Mouse (Mus musculus): ENCODE data around the gene Prdm2. TPM values are rescaled to one million over a fixed set of nuclear protein-coding genes. Genes with fewer than 3 reads are reported as not detected.
A peak's percentile ranks its signal among the peaks of the same experiment; 100 is the strongest.

The Prdm2 gene
- polyA plus RNA-seq, 1 experiment: 34.9 TPM

- Histone ChIP-seq H3K9ac (ENCODE audit: low read depth, poor library complexity, severe bottlenecking) (no peak overlapping the region), H3K9me3 (replicated peaks; ENCODE audit: control insufficient read depth, insufficient read depth, low read length, poor library complexity, severe bottlenecking) (no peaks in the 10 kb centered on the region), H3K27ac (ENCODE audit: insufficient read depth, low read length) (no peak overlapping the region), H3K4me3 (ENCODE audit: low read depth, low read length) (no peak overlapping the region), H3K36me3 (ENCODE audit: control insufficient read depth, insufficient read depth, low read length, poor library complexity, severe bottlenecking) (no peaks in the 10 kb centered on the region), H3K4me1 (ENCODE audit: control insufficient read depth, insufficient read depth, low read length) (no peaks in the 10 kb centered on the region), H3K27me3 (ENCODE audit: control insufficient read depth, insufficient read depth, low read length, poor library complexity, severe bottlenecking) (no peaks in the 10 kb centered on the region)
- no peak for TF ChIP-seq POLR2A (IDR thresholded peaks at IDR 0.05; ENCODE audit: insufficient read depth, low read length)
Observed at GRCm38 (mm10) chr4:143214221-143214797, 1.5 kb upstream of the Prdm2 start.

GRCm38 (mm10) chr4:143213571-143213970 lies 776 bp upstream of the Prdm2 start:
- Histone ChIP-seq H3K4me3 (ENCODE audit: low read depth, low read length) (no peak overlapping the region), H3K9me3 (replicated peaks; ENCODE audit: control insufficient read depth, insufficient read depth, low read length, poor library complexity, severe bottlenecking) (no peaks in the 10 kb centered on the region), H3K27me3 (ENCODE audit: control insufficient read depth, insufficient read depth, low read length, poor library complexity, severe bottlenecking) (no peaks in the 10 kb centered on the region), H3K27ac (ENCODE audit: insufficient read depth, low read length) (no peak overlapping the region), H3K36me3 (ENCODE audit: control insufficient read depth, insufficient read depth, low read length, poor library complexity, severe bottlenecking) (no peaks in the 10 kb centered on the region), H3K9ac (ENCODE audit: low read depth, poor library complexity, severe bottlenecking) (no peak overlapping the region), H3K4me1 (ENCODE audit: control insufficient read depth, insufficient read depth, low read length) (no peaks in the 10 kb centered on the region)
- TF ChIP-seq CTCF (IDR thresholded peaks at IDR 0.05; ENCODE audit: low read depth, low read length) (no peak), POLR2A (IDR thresholded peaks at IDR 0.05; ENCODE audit: insufficient read depth, low read length) (no peak)

GRCm38 (mm10) chr4:143213175-143213479 lies 332 bp upstream of the Prdm2 start:
- Histone ChIP-seq H3K27ac (ENCODE audit: insufficient read depth, low read length) (no peak overlapping the region), H3K4me3 (ENCODE audit: low read depth, low read length) (0 out of 2 replicates have a peak overlapping the region, but pooled peaks have one; percentile 48), H3K36me3 (ENCODE audit: control insufficient read depth, insufficient read depth, low read length, poor library complexity, severe bottlenecking) (no peaks in the 10 kb centered on the region), H3K27me3 (ENCODE audit: control insufficient read depth, insufficient read depth, low read length, poor library complexity, severe bottlenecking) (no peaks in the 10 kb centered on the region), H3K9ac (ENCODE audit: low read depth, poor library complexity, severe bottlenecking) (peak overlapping the region; percentile 93; the same call in 1 of the 2 replicates), H3K9me3 (replicated peaks; ENCODE audit: control insufficient read depth, insufficient read depth, low read length, poor library complexity, severe bottlenecking) (no peaks in the 10 kb centered on the region), H3K4me1 (ENCODE audit: control insufficient read depth, insufficient read depth, low read length) (no peaks in the 10 kb centered on the region)
- TF ChIP-seq POLR2A (IDR thresholded peaks at IDR 0.05; ENCODE audit: insufficient read depth, low read length): no peak
- no peak for TF ChIP-seq CTCF (IDR thresholded peaks at IDR 0.05; ENCODE audit: low read depth, low read length)
- TF ChIP-seq EP300 (IDR thresholded peaks at IDR 0.05; ENCODE audit: insufficient read depth, low read depth, low read length): no peak

- no peaks in the 10 kb centered on the region for H3K27me3 ChIP-seq (ENCODE audit: control insufficient read depth, insufficient read depth, low read length, poor library complexity, severe bottlenecking)
- TF ChIP-seq CTCF (IDR thresholded peaks at IDR 0.05; ENCODE audit: low read depth, low read length) (no peak), POLR2A (IDR thresholded peaks at IDR 0.05; ENCODE audit: insufficient read depth, low read length) (no peak), EP300 (IDR thresholded peaks at IDR 0.05; ENCODE audit: insufficient read depth, low read depth, low read length) (no peak)
- H3K4me3 ChIP-seq (ENCODE audit: low read depth, low read length): peak overlapping the region; percentile 63
- no peak overlapping the region for H3K27ac ChIP-seq (ENCODE audit: insufficient read depth, low read length)
- no peaks in the 10 kb centered on the region for H3K9me3 ChIP-seq (replicated peaks; ENCODE audit: control insufficient read depth, insufficient read depth, low read length, poor library complexity, severe bottlenecking)
- H3K9ac ChIP-seq (ENCODE audit: low read depth, poor library complexity, severe bottlenecking): peak overlapping the region; percentile 93
- no peaks in the 10 kb centered on the region for H3K4me1 ChIP-seq (ENCODE audit: control insufficient read depth, insufficient read depth, low read length)
- H3K36me3 ChIP-seq (ENCODE audit: control insufficient read depth, insufficient read depth, low read length, poor library complexity, severe bottlenecking): no peaks in the 10 kb centered on the region
Observed at GRCm38 (mm10) chr4:143211584-143212340, 1.0 kb downstream of the Prdm2 start.

GRCm38 (mm10) chr4:143209997-143210396 lies 2.8 kb downstream of the Prdm2 start:
- H3K9ac ChIP-seq (ENCODE audit: low read depth, poor library complexity, severe bottlenecking): no peak overlapping the region

GRCm38 (mm10) chr4:143202653-143203052 lies 10.1 kb downstream of the Prdm2 start:
- Histone ChIP-seq H3K36me3 (ENCODE audit: control insufficient read depth, insufficient read depth, low read length, poor library complexity, severe bottlenecking) (no peaks in the 10 kb centered on the region), H3K27me3 (ENCODE audit: control insufficient read depth, insufficient read depth, low read length, poor library complexity, severe bottlenecking) (no peaks in the 10 kb centered on the region), H3K9ac (ENCODE audit: low read depth, poor library complexity, severe bottlenecking) (no peak overlapping the region), H3K4me3 (ENCODE audit: low read depth, low read length) (no peak overlapping the region), H3K9me3 (replicated peaks; ENCODE audit: control insufficient read depth, insufficient read depth, low read length, poor library complexity, severe bottlenecking) (no peaks in the 10 kb centered on the region), H3K27ac (ENCODE audit: insufficient read depth, low read length) (no peak overlapping the region), H3K4me1 (ENCODE audit: control insufficient read depth, insufficient read depth, low read length) (no peaks in the 10 kb centered on the region)
- TF ChIP-seq CTCF (IDR thresholded peaks at IDR 0.05; ENCODE audit: low read depth, low read length): no peak

More at GRCm38 (mm10) chr4:143209997-143210396, 2.8 kb downstream of the Prdm2 start:
- Histone ChIP-seq H3K9me3 (replicated peaks; ENCODE audit: control insufficient read depth, insufficient read depth, low read length, poor library complexity, severe bottlenecking) (no peaks in the 10 kb centered on the region), H3K27me3 (ENCODE audit: control insufficient read depth, insufficient read depth, low read length, poor library complexity, severe bottlenecking) (no peaks in the 10 kb centered on the region), H3K4me1 (ENCODE audit: control insufficient read depth, insufficient read depth, low read length) (no peaks in the 10 kb centered on the region), H3K36me3 (ENCODE audit: control insufficient read depth, insufficient read depth, low read length, poor library complexity, severe bottlenecking) (no peaks in the 10 kb centered on the region), H3K4me3 (ENCODE audit: low read depth, low read length) (no peak overlapping the region), H3K27ac (ENCODE audit: insufficient read depth, low read length) (no peak overlapping the region)
- TF ChIP-seq EP300 (IDR thresholded peaks at IDR 0.05; ENCODE audit: insufficient read depth, low read depth, low read length) (no peak), CTCF (IDR thresholded peaks at IDR 0.05; ENCODE audit: low read depth, low read length) (no peak), POLR2A (IDR thresholded peaks at IDR 0.05; ENCODE audit: insufficient read depth, low read length) (no peak)

All from ES-Bruce4 (cell line).